Mouse (Mus musculus) forebrain, embryonic 11.5 days (tissue): ENCODE data around the gene Dnah14. TPM values are rescaled to one million over a fixed set of nuclear protein-coding genes. Genes with fewer than 3 reads are reported as not detected.
A peak's percentile ranks its signal among the peaks of the same experiment; 100 is the strongest.

Source experiments
- ATAC-seq: fragments of 200-750 bp; cut with Nextera tagmentation; replicated peaks from 2 replicates; pipeline ENCODE4 v1.8.0; 2017; ENCODE audit warnings: moderate TSS enrichment; ENCODE audit not compliant: low FRiP score
- DNase-seq: peaks from one replicate; pipeline ENCODE4 v3.0.0-alpha.2; 2017; ENCODE audit warnings: low spot score
- H3K27ac ChIP-seq: fragments of 300-500 bp; sonication (generic); 2 replicates; pipeline ENCODE4 v1.5.1; 2014; ENCODE audit warnings: low read depth, low read length
- H3K27me3 ChIP-seq: fragments of 300-500 bp; sonication (generic); 2 replicates; pipeline ENCODE4 v1.6.1; 2014; ENCODE audit warnings: mild to moderate bottlenecking, low read length, mixed read lengths; ENCODE audit not compliant: control insufficient read depth, insufficient read depth
- H3K36me3 ChIP-seq: fragments of 300-500 bp; sonication (generic); 2 replicates; pipeline ENCODE4 v1.6.1; 2014; ENCODE audit warnings: mild to moderate bottlenecking, low read length, moderate library complexity, mixed read lengths; ENCODE audit not compliant: control insufficient read depth, insufficient read depth
- H3K4me1 ChIP-seq: fragments of 300-500 bp; sonication (generic); replicated peaks from 2 replicates; pipeline ENCODE4 v1.6.1; 2014; ENCODE audit warnings: low read length, mixed read lengths; ENCODE audit not compliant: control insufficient read depth, insufficient read depth
- H3K4me2 ChIP-seq: fragments of 300-500 bp; sonication (generic); 2 replicates; pipeline ENCODE4 v1.6.1; 2014; ENCODE audit warnings: low read depth, mild to moderate bottlenecking, low read length, moderate library complexity, mixed read lengths; ENCODE audit not compliant: severe bottlenecking
- H3K4me3 ChIP-seq: fragments of 300-500 bp; sonication (generic); 2 replicates; pipeline ENCODE4 v1.5.1; 2014; ENCODE audit warnings: low read depth, low read length
- H3K9ac ChIP-seq: fragments of 300-500 bp; sonication (generic); 2 replicates; pipeline ENCODE4 v1.6.1; 2014; ENCODE audit warnings: low read length
- H3K9me3 ChIP-seq: fragments of 300-500 bp; sonication (generic); 2 replicates; pipeline ENCODE4 v1.6.1; 2016; ENCODE audit warnings: low read length, mixed read lengths; ENCODE audit not compliant: control insufficient read depth
- WGBS: fragments of 180-500 bp; shearing (Covaris S2); extraction: QIAGEN DNeasy Blood & Tissue Kit; methylation state at CpG from one replicate; pipeline ENCODE4 v1.1.7; 2014; 5-methylcytosine and 5-hydroxymethylcytosine counted together
- polyA plus RNA-seq: library from polyadenylated mRNA; unstranded; fragments of >200 nt; fragmentation: Nextera tagmentation; extraction: Ambion mirVana; gene quantifications from 2 replicates; pipeline ENCODE4 v1.2.1, GENCODE M21; 2014

The Dnah14 gene
- polyA plus RNA-seq, 1 experiment from 2014 or later = 2.9 TPM

DNA sequence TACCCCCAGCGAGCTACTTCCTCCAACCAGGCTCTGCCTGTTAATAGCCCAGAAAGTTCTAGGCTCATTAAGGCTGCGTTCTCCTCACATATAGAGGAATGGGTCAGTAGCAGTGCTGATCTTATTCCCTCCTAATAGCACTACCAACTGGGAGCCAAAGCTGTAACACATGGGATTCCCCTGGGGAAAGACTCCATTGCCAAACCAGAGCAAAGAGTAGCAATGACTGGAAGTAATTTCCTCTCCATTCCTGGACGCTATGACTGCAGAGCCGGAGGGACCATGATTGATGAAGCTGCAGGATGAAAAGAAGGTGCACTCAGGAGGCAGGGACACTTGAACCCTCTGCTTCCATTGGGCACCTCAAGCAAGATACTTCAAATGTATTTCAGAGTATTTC lies 274.1 kb downstream of the Dnah14 start:
- Histone ChIP-seq H3K4me3 (no peak overlapping the region), H3K4me2 (no peak overlapping the region), H3K36me3 (no peaks in the 10 kb centered on the region), H3K27ac (no peak overlapping the region), H3K4me1 (no peaks in the 10 kb centered on the region), H3K9me3 (no peaks in the 10 kb centered on the region), H3K27me3 (no peaks in the 10 kb centered on the region), H3K9ac (no peak overlapping the region)
- DNase-seq (no peak), ATAC-seq (no peak)
- WGBS = 80% methylated on average over 4 of the region's 4 CpGs

DNA sequence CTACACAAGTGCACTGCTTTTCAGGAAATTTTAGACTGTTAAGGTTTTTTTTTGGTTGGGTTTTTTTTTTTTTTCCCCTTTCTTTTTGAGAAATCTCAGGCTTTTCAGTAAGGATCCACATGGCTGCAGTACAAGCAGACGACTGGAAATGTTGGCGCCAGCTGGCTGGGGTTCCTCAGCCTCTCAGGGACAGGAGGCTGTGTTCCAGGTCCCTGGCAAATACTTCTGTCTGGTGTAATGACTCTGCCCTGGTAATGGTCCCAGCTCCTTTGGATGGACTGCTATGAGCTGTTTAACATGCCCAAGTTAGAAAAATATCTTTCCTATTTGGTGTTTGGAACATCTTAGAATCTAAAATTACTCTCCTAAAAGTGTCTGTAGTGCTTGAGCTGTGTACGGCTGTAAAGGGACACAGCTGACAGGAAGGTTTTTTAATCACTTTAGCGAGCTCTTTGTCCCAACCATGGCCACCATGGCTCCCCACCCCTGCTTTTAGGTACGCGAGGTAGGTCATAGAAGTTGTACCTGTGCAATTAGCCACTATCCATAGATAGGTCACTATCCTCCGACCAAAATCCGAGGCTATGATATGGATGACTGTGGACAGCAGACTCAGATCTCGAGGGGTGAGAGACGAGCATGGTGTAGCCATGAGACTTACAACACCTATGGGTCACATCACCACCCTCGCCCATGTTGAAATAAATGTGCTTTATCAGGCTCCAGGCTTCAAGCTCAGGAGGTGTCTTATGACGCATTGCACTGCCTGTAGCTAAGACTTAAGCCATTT lies 275.4 kb downstream of the Dnah14 start:
- Histone ChIP-seq H3K36me3 (no peaks in the 10 kb centered on the region), H3K9ac (no peak overlapping the region), H3K27ac (no peak overlapping the region), H3K4me2 (no peak overlapping the region), H3K9me3 (no peaks in the 10 kb centered on the region), H3K4me3 (no peak overlapping the region), H3K27me3 (no peaks in the 10 kb centered on the region), H3K4me1 (no peaks in the 10 kb centered on the region)
- peak; percentile 33 for DNase-seq
- ATAC-seq = no peak
- WGBS = 89% methylated on average over 12 of the region's 12 CpGs

DNA sequence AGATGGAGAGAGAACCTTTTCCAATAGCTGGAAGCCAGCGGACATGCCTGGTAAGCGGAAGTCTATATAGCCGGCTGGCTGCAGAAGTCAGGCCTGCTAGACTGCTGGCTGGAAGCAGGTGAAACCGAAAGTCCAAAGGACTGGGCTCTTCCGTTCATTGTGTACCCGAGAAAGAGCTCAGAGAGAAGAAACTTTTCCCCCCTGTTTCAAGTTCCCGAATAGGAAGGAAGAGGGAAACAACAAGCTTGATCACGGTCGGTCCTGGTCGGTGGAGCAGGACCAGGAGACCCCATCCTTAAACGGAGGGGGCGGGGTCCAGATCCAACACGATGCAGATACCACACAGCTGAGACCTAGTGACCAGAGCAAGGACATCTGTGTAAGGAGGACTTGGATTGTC lies 276.1 kb downstream of the Dnah14 start:
- Histone ChIP-seq H3K27ac (no peak overlapping the region), H3K27me3 (no peaks in the 10 kb centered on the region), H3K4me2 (no peak overlapping the region), H3K36me3 (no peaks in the 10 kb centered on the region), H3K9me3 (no peaks in the 10 kb centered on the region), H3K9ac (no peak overlapping the region), H3K4me1 (no peaks in the 10 kb centered on the region), H3K4me3 (no peak overlapping the region)
- ATAC-seq = no peak
- no peak for DNase-seq
- WGBS = 56% methylated on average over 13 of the region's 13 CpGs

DNA sequence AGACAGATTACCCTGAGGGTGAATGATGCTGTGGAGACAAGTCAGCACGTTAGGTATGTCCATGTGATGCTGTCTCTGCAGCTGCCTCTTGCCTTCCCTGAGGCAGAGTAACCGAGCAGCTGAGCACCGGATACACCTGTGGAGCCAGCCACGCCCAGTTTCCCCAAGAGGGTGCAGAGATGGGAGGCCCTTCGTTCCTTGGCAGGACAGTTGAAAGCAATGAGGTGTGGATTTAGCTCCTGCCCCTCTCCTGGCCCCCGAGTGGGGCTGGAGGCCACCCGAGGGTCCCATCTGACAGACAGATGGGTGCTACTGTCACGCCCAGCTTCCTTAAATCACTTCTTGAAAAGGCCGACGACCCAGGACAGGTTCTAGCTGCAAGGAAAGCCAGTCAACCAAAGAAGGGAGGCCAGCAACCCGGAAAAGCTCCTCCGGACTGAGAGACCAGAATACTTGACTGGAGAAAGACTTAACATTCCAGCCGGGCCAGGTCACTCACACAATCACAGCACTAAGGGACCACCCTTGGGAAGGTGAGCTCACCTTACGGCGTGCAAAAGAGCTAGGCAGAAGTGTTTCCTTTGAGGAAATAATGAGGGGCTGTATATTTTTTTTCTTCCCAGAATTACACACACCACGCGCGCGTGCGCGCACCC lies 276.9 kb downstream of the Dnah14 start:
- DNase-seq = no peak
- H3K9ac ChIP-seq = no peak overlapping the region
- H3K4me2 ChIP-seq = peak overlapping the region; percentile 18; the same call in 1 of the 2 replicates
- H3K4me3 ChIP-seq = no peak overlapping the region
- H3K9me3 ChIP-seq = no peaks in the 10 kb centered on the region
- ATAC-seq = no peak
- H3K4me1 ChIP-seq = no peaks in the 10 kb centered on the region
- no peaks in the 10 kb centered on the region for H3K27me3 ChIP-seq
- no peak overlapping the region for H3K27ac ChIP-seq
- H3K36me3 ChIP-seq = no peaks in the 10 kb centered on the region
- WGBS = 15% methylated on average over 16 of the region's 21 CpGs

DNA sequence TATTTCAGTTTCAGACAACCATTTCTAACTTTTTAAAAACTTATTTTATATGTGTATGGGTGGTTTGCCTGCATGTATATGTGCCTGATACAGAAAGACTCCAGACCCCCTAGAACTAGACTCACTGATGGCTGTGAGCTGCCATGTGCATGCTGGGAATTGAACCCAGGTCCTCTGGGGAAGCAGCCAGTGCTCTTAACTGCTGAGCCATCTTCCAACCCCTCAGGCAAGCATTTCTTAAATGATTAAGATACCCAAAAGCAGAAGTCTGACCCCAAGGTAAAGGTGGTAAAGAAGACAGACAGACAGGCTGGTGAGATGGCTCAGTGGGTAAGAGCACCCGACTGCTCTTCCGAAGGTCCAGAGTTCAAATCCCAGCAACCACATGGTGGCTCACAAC lies 278.5 kb downstream of the Dnah14 start:
- 97% methylated on average over 2 of the region's 2 CpGs for WGBS
- H3K27me3 ChIP-seq = no peaks in the 10 kb centered on the region
- H3K36me3 ChIP-seq = no peaks in the 10 kb centered on the region
- ATAC-seq (no peak), DNase-seq (no peak)
- H3K9me3 ChIP-seq = no peaks in the 10 kb centered on the region
- H3K4me2 ChIP-seq = no peak overlapping the region
- H3K9ac ChIP-seq = no peak overlapping the region
- H3K27ac ChIP-seq = no peak overlapping the region
- no peak overlapping the region for H3K4me3 ChIP-seq
- no peaks in the 10 kb centered on the region for H3K4me1 ChIP-seq

DNA sequence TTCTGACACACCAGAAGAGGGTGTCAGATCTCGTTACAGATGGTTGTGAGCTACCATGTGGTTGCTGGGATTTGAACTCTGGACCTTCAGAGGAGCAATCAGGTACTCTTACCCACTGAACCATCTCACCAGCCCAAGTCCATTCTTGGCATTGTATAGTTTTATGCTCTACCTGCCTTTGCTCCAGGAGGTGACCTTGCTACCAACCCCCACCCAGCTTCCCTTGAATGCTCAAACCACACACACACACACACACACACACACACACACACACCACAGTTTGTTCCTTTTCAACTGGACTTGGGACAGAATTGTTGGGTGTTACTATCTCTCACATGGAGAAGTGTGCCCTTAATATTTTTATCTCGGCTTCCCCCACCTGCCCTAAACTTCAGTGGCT lies 280.0 kb downstream of the Dnah14 start:
- peak; percentile 1 for DNase-seq
- Histone ChIP-seq H3K27ac (no peak overlapping the region), H3K4me1 (no peaks in the 10 kb centered on the region), H3K4me3 (no peak overlapping the region), H3K9ac (no peak overlapping the region), H3K36me3 (no peaks in the 10 kb centered on the region), H3K4me2 (no peak overlapping the region), H3K9me3 (no peaks in the 10 kb centered on the region), H3K27me3 (no peaks in the 10 kb centered on the region)
- ATAC-seq = no peak
- 90% methylated on average over 2 of the region's 2 CpGs for WGBS

DNA sequence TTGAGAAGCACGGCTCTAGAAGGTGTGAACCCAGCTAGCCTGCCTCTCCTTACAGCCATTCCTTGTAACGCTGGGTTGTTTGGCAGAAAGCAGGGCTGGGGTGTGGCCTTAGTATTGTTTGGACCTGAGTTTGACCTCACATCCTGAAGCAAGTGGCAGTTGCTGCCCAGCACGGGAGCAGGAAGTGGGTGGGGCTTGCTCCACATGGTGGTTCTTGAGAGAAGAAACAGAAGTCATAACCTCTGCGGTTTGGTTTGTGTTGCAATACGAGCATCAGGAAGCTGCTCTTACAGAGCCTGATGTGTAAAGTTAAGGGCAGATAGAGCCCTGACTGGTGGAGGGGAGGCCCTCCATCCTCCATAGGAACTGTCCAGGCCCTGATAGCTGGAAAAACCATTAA lies 284.3 kb downstream of the Dnah14 start:
- no peak overlapping the region for H3K9ac ChIP-seq
- H3K4me1 ChIP-seq = no peaks in the 10 kb centered on the region
- WGBS = 53% methylated on average over 5 of the region's 5 CpGs
- no peaks in the 10 kb centered on the region for H3K36me3 ChIP-seq
- H3K9me3 ChIP-seq = no peaks in the 10 kb centered on the region
- H3K27ac ChIP-seq = no peak overlapping the region
- H3K4me3 ChIP-seq = no peak overlapping the region
- no peak overlapping the region for H3K4me2 ChIP-seq
- ATAC-seq = no peak
- peak; percentile 49 for DNase-seq
- H3K27me3 ChIP-seq = no peaks in the 10 kb centered on the region

DNA sequence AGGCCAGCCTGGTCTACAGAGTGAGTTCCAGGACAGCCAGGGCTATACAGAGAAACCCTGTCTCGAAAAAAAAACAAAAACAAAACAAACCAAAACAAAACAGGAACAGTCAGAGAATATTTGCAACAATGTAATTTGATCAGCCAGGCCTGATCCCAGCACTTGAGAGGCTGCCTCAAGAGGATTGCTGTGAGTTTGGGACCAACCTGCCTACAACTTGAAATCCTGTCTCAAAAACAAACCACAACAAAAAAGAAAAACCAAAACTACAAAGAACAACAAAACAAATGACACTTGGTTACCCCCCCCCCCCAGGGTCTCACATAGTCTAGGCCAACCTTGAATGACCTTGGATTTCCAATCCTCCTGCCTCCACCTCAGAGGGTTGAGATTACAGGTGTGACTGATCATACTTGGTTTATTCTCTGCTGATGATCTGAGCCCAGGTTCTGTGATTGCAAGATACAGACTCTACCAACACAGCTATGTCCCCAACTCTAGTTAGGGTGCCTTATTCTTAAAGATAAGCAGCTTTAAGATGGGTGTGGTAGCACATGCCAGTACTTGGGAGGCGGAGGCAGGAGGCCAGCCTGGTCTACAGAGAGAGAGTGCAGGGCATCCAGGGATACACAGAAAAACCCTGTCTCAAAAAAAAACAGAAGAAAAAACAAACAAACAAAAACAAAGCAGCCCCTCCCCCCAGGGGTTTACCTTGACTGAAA lies 285.0 kb downstream of the Dnah14 start:
- H3K4me2 ChIP-seq = no peak overlapping the region
- ATAC-seq (no peak), DNase-seq (peak; percentile 9)
- no peaks in the 10 kb centered on the region for H3K4me1 ChIP-seq
- H3K4me3 ChIP-seq = no peak overlapping the region
- H3K27ac ChIP-seq = no peak overlapping the region
- H3K9ac ChIP-seq = no peak overlapping the region
- no peaks in the 10 kb centered on the region for H3K9me3 ChIP-seq
- no peaks in the 10 kb centered on the region for H3K36me3 ChIP-seq
- whole genome bisulfite sequencing = 81% methylated on average over 2 of the region's 2 CpGs
- H3K27me3 ChIP-seq = no peaks in the 10 kb centered on the region
